Comparison of ENCODE assay signal across 8 mouse cellular contexts in genomic region chr1:192070618-192071051, GRCm38 (mm10). TPM values are rescaled to one million over a fixed set of nuclear protein-coding genes. Genes with fewer than 3 reads are reported as not detected.
DNase-seq lines count a peak whose midpoint lies in the region; ATAC-seq and TF ChIP-seq lines count a peak whose summit lies in the region.

No protein-coding gene starts in this region.

- no peaks in the 10 kb centered on the region for H3K9me3 ChIP-seq in kidney, embryonic 15.5 days (replicated peaks)
- no peaks in the 10 kb centered on the region for H3K9me3 ChIP-seq in embryonic facial prominence, embryonic 14.5 days (ENCODE audit: control insufficient read depth, low read length)
- H3K9me3 ChIP-seq in limb, embryonic 11.5 days (ENCODE audit: control insufficient read depth, low read length), result no peaks in the 10 kb centered on the region

- WGBS in kidney, embryonic 15.5 days, result 20% methylated on average over 3 of the region's 3 CpGs
- WGBS in embryonic facial prominence, embryonic 14.5 days, result 42% methylated on average over 2 of the region's 3 CpGs
- WGBS in limb, embryonic 11.5 days, result 43% methylated on average over 3 of the region's 3 CpGs

- no peak for DNase-seq in kidney, adult 9 months
- peak; percentile 41 for DNase-seq in embryonic facial prominence, embryonic 14.5 days (ENCODE audit: low spot score)
- no peak for DNase-seq in limb, embryonic 11.5 days (ENCODE audit: low spot score)
- no peak for DNase-seq in adrenal gland, adult 8-10 months
- DNase-seq in cerebellum, adult 11 months, result no peak
- no peak for DNase-seq in cerebellum, adult 8-10 months

- H3K4me1 ChIP-seq in kidney, embryonic 15.5 days, result peaks cover 37% of the 10 kb centered on the region
- H3K4me1 ChIP-seq in embryonic facial prominence, embryonic 14.5 days (ENCODE audit: control insufficient read depth, insufficient read depth, low read length), result peaks cover 24% of the 10 kb centered on the region
- H3K4me1 ChIP-seq in limb, embryonic 11.5 days (ENCODE audit: control insufficient read depth, insufficient read depth, low read length), result peaks cover 10% of the 10 kb centered on the region

- peak overlapping the region; percentile 23; the same call in 1 of the 2 replicates for H3K9ac ChIP-seq in kidney, embryonic 15.5 days
- H3K9ac ChIP-seq in embryonic facial prominence, embryonic 14.5 days (ENCODE audit: low read depth, low read length), result no peak overlapping the region
- H3K9ac ChIP-seq in limb, embryonic 11.5 days (ENCODE audit: low read length), result peak overlapping the region; percentile 47

- peaks cover 18% of the 10 kb centered on the region for H3K36me3 ChIP-seq in kidney, embryonic 15.5 days
- H3K36me3 ChIP-seq in C2C12 (ENCODE audit: control insufficient read depth, insufficient read depth), result peaks cover 9% of the 10 kb centered on the region
- H3K36me3 ChIP-seq in embryonic facial prominence, embryonic 14.5 days (ENCODE audit: control insufficient read depth, insufficient read depth, low read length), result peaks cover 21% of the 10 kb centered on the region
- H3K36me3 ChIP-seq in limb, embryonic 11.5 days (ENCODE audit: control insufficient read depth, insufficient read depth, low read length), result no peaks in the 10 kb centered on the region

- no peaks in the 10 kb centered on the region for H3K27me3 ChIP-seq in kidney, embryonic 15.5 days
- H3K27me3 ChIP-seq in C2C12 (ENCODE audit: control insufficient read depth, insufficient read depth, insufficient read length), result no peaks in the 10 kb centered on the region
- no peaks in the 10 kb centered on the region for H3K27me3 ChIP-seq in embryonic facial prominence, embryonic 14.5 days (replicated peaks; ENCODE audit: control insufficient read depth, insufficient read depth, low read length)
- no peaks in the 10 kb centered on the region for H3K27me3 ChIP-seq in limb, embryonic 11.5 days (ENCODE audit: control insufficient read depth, insufficient read depth, low read length)

- TF ChIP-seq CTCF in C2C12 (IDR thresholded peaks at IDR 0.05; ENCODE audit: control insufficient read depth, insufficient read depth, insufficient read length), result no peak

- peak; percentile 65 for ATAC-seq in kidney, embryonic 15.5 days (replicated peaks; ENCODE audit: low FRiP score)
- peak; percentile 31 for ATAC-seq in embryonic facial prominence, embryonic 14.5 days (ENCODE audit: low read depth)
- no peak; the same call in 1 of the 2 replicates for ATAC-seq in limb, embryonic 11.5 days (ENCODE audit: insufficient number of reproducible peaks, low FRiP score, low TSS enrichment, low read depth)

- H3K79me2 ChIP-seq in C2C12 (ENCODE audit: control insufficient read depth, insufficient read depth), result no peaks in the 10 kb centered on the region

- H3ac ChIP-seq in C2C12 (ENCODE audit: control insufficient read depth, insufficient read length, low read depth), result peak overlapping the region; percentile 4

- peak overlapping the region; percentile 30 for H3K4me3 ChIP-seq in kidney, embryonic 15.5 days (replicated peaks)
- peak overlapping the region; percentile 12 for H3K4me3 ChIP-seq in C2C12 (ENCODE audit: insufficient read depth, poor library complexity, severe bottlenecking)
- H3K4me3 ChIP-seq in embryonic facial prominence, embryonic 14.5 days (ENCODE audit: low read depth, low read length), result no peak overlapping the region
- no peak overlapping the region for H3K4me3 ChIP-seq in limb, embryonic 11.5 days (ENCODE audit: low read depth, low read length)

- no peaks in the 10 kb centered on the region for H3K79me3 ChIP-seq in C2C12 (ENCODE audit: low read depth)

- peak overlapping the region; percentile 60 for H3K4me2 ChIP-seq in kidney, embryonic 15.5 days
- peak overlapping the region; percentile 33; the same call in 1 of the 2 replicates for H3K4me2 ChIP-seq in embryonic facial prominence, embryonic 14.5 days (ENCODE audit: low read depth, low read length)
- peak overlapping the region; percentile 32 for H3K4me2 ChIP-seq in limb, embryonic 11.5 days (ENCODE audit: low read depth, severe bottlenecking)

- peak overlapping the region; percentile 90 for H3K27ac ChIP-seq in kidney, embryonic 15.5 days
- H3K27ac ChIP-seq in embryonic facial prominence, embryonic 14.5 days (replicated peaks; ENCODE audit: low read depth, low read length), result peak overlapping the region; percentile 3; the same call in 1 of the 2 replicates
- H3K27ac ChIP-seq in limb, embryonic 11.5 days (replicated peaks; ENCODE audit: low read depth, low read length), result peak overlapping the region; percentile 10; the same call in 1 of the 2 replicates

TF ChIP-seq in C2C12, 6 proteins besides CTCF, POLR2A, EP300 and RAD21:
- no peak for TF ChIP-seq CEBPB (IDR thresholded peaks at IDR 0.05; ENCODE audit: low read depth)
- TF ChIP-seq MAX (IDR thresholded peaks at IDR 0.05), result no peak
- no peak for TF ChIP-seq MYOD1 (IDR thresholded peaks at IDR 0.05; ENCODE audit: control insufficient read depth, insufficient read length, low read depth)
- TF ChIP-seq MYOG (IDR thresholded peaks at IDR 0.05; ENCODE audit: control insufficient read depth, extremely low read depth, insufficient read length), result no peak
- TF ChIP-seq FOSL1 (IDR thresholded peaks at IDR 0.05; ENCODE audit: insufficient read depth, low read length, poor library complexity, severe bottlenecking), result no peak
- no peak for TF ChIP-seq USF1 (IDR thresholded peaks at IDR 0.05; ENCODE audit: low read depth)

RNA-seq across cellular contexts. Expression of gene Traf5, which starts 21.7 kb away (rescaled TPM):
- 20.0 and 20.8 TPM in 2 replicates for polyA plus RNA-seq in kidney, embryonic 15.5 days (2015; fragmentation: Nextera tagmentation; extraction: Ambion mirVana)
- polyA plus RNA-seq in C2C12 (2012; fragmentation: generic; extraction: Trizol), result 20.5 TPM
- 19.7 and 21.2 TPM in 2 replicates for polyA plus RNA-seq in embryonic facial prominence, embryonic 14.5 days (2014; fragmentation: Nextera tagmentation; extraction: Ambion mirVana)
- polyA plus RNA-seq in limb, embryonic 11.5 days (2014; fragmentation: Nextera tagmentation; extraction: Ambion mirVana), result 6.5 and 8.2 TPM in 2 replicates
- 10 to 100 TPM in 1 of 4 experiments, 1 to 10 TPM in 3; 4.5 to 15.4 (median 7.7) TPM for total RNA-seq in adrenal gland, adult 8-10 months (2022)

Comparison
In these comparisons a context has a peak if more than half of its experiments do, and no peak if none do; other contexts are left out.
1. H3K27ac ChIP-seq: peak in every context shown above with its lines; median percentile 90 in kidney, embryonic 15.5 days; 10 in limb, embryonic 11.5 days; 3 in embryonic facial prominence, embryonic 14.5 days.
2. H3K4me3 ChIP-seq: peak in kidney, embryonic 15.5 days (single experiment) and C2C12 (single experiment); none in embryonic facial prominence, embryonic 14.5 days (single experiment) and limb, embryonic 11.5 days (single experiment).
3. Peak in every context shown above with its lines, with median percentiles within 50 percentile points of each other: H3K4me2 ChIP-seq.